Mouse (Mus musculus): Measurements from ENCODE around the gene Sephs2. TPM values are rescaled to one million over a fixed set of nuclear protein-coding genes. Genes with fewer than 3 reads are reported as not detected.

Gene Sephs2
- polyA plus RNA-seq, 1 experiment = 41.4 TPM

DNA sequence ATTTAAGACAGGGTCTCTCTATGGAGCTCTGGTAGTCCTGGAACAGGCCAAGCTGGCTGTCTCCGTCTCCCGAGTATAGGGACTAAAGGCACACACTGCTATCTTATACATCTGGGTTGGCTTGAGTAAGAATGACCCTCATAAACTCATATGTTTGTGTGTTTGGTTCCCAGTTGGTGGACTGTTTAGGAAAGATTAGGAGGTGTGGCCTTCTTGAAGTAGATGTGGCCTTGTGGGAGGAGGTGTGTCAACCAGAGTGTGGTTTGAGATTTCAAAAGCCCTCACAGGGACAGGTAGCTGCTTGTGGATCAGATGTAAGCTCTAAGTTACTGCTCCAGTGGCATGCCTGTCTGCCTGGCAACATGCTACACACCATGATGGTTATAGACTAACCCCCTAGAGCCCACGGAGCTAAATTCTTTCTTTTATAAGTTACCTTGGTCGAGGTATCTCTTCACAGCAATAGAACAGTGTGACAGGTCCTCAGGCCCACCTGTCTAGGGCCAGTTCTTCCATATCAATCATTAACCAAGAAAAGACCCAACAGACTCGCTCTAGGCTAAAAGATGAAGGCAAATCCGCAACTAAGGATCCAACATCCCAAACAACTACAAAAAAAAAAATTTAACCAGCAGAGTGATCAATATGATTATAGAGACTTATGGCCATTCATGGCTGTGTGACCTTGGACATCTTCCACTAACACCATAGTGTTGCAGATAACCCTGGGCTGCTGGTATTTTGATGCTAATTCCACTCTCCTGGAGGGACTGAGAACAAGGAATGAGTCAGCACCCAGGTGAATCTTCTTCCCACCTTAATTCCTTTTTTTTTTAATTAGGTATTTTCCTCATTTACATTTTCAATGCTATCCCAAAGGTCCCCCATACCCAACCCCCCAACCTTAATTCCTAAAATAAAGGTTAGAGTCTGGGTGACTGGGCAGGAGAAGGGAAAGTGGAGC lies 50.1 kb downstream of the Sephs2 start:
- no peak for TF ChIP-seq MYOG (IDR thresholded peaks at IDR 0.05; ENCODE audit: control insufficient read depth, extremely low read depth, insufficient read length)
- TF ChIP-seq MYOD1 (IDR thresholded peaks at IDR 0.05; ENCODE audit: control insufficient read depth, insufficient read length, low read depth) = no peak
- no peak for TF ChIP-seq CEBPB (IDR thresholded peaks at IDR 0.05; ENCODE audit: low read depth)
- no peak for TF ChIP-seq CTCF (IDR thresholded peaks at IDR 0.05; ENCODE audit: control insufficient read depth, insufficient read depth, insufficient read length)
- Histone ChIP-seq H3K79me2 (ENCODE audit: control insufficient read depth, insufficient read depth) (no peaks in the 10 kb centered on the region), H3ac (ENCODE audit: control insufficient read depth, insufficient read length, low read depth) (no peak overlapping the region), H3K4me3 (ENCODE audit: insufficient read depth, poor library complexity, severe bottlenecking) (no peak overlapping the region), H3K27me3 (ENCODE audit: control insufficient read depth, insufficient read depth, insufficient read length) (no peaks in the 10 kb centered on the region), H3K36me3 (ENCODE audit: control insufficient read depth, insufficient read depth) (no peaks in the 10 kb centered on the region), H3K79me3 (ENCODE audit: low read depth) (no peaks in the 10 kb centered on the region)

DNA sequence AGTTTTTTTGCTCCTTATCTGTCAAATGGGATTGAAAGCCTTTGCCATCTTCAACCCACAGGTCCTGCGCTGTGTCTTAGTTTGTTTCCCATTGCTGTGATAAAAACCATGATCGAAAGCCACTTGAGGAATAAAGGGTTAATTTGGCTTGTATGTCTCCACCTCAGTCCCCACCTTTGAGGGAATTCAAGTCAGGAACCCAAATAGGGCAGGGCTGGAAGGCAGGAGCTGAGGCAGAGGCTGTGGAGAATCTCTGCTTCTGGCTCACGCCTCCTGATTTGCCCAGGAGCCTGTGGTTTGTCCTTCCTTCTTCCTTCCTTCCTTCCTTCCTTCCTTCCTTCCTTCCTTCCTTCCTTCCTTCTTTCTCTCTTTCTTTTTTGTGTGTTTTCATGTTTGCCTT lies 50.7 kb downstream of the Sephs2 start:
- H3K79me2 ChIP-seq (ENCODE audit: control insufficient read depth, insufficient read depth) = no peaks in the 10 kb centered on the region
- H3K79me3 ChIP-seq (ENCODE audit: low read depth) = no peaks in the 10 kb centered on the region
- H3K36me3 ChIP-seq (ENCODE audit: control insufficient read depth, insufficient read depth) = no peaks in the 10 kb centered on the region
- H3K27me3 ChIP-seq (ENCODE audit: control insufficient read depth, insufficient read depth, insufficient read length) = no peaks in the 10 kb centered on the region
- TF ChIP-seq FOSL1 (IDR thresholded peaks at IDR 0.05; ENCODE audit: insufficient read depth, low read length, poor library complexity, severe bottlenecking) (no peak), MYOD1 (IDR thresholded peaks at IDR 0.05; ENCODE audit: control insufficient read depth, insufficient read length, low read depth) (no peak), CTCF (IDR thresholded peaks at IDR 0.05; ENCODE audit: control insufficient read depth, insufficient read depth, insufficient read length) (no peak), MYOG (IDR thresholded peaks at IDR 0.05; ENCODE audit: control insufficient read depth, extremely low read depth, insufficient read length) (no peak), USF1 (IDR thresholded peaks at IDR 0.05; ENCODE audit: low read depth) (no peak)
- H3K4me3 ChIP-seq (ENCODE audit: insufficient read depth, poor library complexity, severe bottlenecking) = no peak overlapping the region
- H3ac ChIP-seq (ENCODE audit: control insufficient read depth, insufficient read length, low read depth) = no peak overlapping the region

Other genes with a start within 250 kb of the Sephs2 start
- 141 TPM for gene Maz, start 247.0 kb downstream of the Sephs2 start, polyA plus RNA-seq (2012; fragmentation: generic; extraction: Trizol)
- 75.4 TPM for gene Kif22, start 231.6 kb downstream of the Sephs2 start, polyA plus RNA-seq (2012; fragmentation: generic; extraction: Trizol)
- not detected for gene Zg16, start 186.7 kb downstream of the Sephs2 start, polyA plus RNA-seq (2012; fragmentation: generic; extraction: Trizol)
- gene AI467606, start 182.7 kb downstream of the Sephs2 start, polyA plus RNA-seq (2012; fragmentation: generic; extraction: Trizol) = 34.0 TPM
- not detected for gene Qprt, start 151.8 kb downstream of the Sephs2 start, polyA plus RNA-seq (2012; fragmentation: generic; extraction: Trizol)
- 23.1 TPM for gene Spn, start 136.2 kb downstream of the Sephs2 start, polyA plus RNA-seq (2012; fragmentation: generic; extraction: Trizol)
- 56.2 TPM for gene Cd2bp2, start 78.0 kb downstream of the Sephs2 start, polyA plus RNA-seq (2012; fragmentation: generic; extraction: Trizol)
- gene Tbc1d10b, start 65.6 kb downstream of the Sephs2 start, polyA plus RNA-seq (2012; fragmentation: generic; extraction: Trizol) = 41.4 TPM
- 39.4 TPM for gene Mylpf, start 65.2 kb downstream of the Sephs2 start, polyA plus RNA-seq (2012; fragmentation: generic; extraction: Trizol)
- gene Zfp553, start 41.0 kb downstream of the Sephs2 start, polyA plus RNA-seq (2012; fragmentation: generic; extraction: Trizol) = 16.1 TPM
- 1.7 TPM for gene Sept1, start 40.9 kb downstream of the Sephs2 start, polyA plus RNA-seq (2012; fragmentation: generic; extraction: Trizol)
- gene Zfp771, start 29.8 kb downstream of the Sephs2 start, polyA plus RNA-seq (2012; fragmentation: generic; extraction: Trizol) = 38.0 TPM
- 226 TPM for gene Dctpp1, start 13.3 kb downstream of the Sephs2 start, polyA plus RNA-seq (2012; fragmentation: generic; extraction: Trizol)
- 0.07 TPM for gene Itgal, start 22.2 kb upstream of the Sephs2 start, polyA plus RNA-seq (2012; fragmentation: generic; extraction: Trizol)
- 17.5 TPM for gene Zfp768, start 71.5 kb upstream of the Sephs2 start, polyA plus RNA-seq (2012; fragmentation: generic; extraction: Trizol)
- gene Zfp747, start 102.0 kb upstream of the Sephs2 start, polyA plus RNA-seq (2012; fragmentation: generic; extraction: Trizol) = 5.1 TPM
- 0.32 TPM for gene 9130019O22Rik, start 113.1 kb upstream of the Sephs2 start, polyA plus RNA-seq (2012; fragmentation: generic; extraction: Trizol)
- 2.9 TPM for gene E430018J23Rik, start 119.6 kb upstream of the Sephs2 start, polyA plus RNA-seq (2012; fragmentation: generic; extraction: Trizol)
- gene Zfp764, start 132.8 kb upstream of the Sephs2 start, polyA plus RNA-seq (2012; fragmentation: generic; extraction: Trizol) = 1.9 TPM
- gene Zfp688, start 148.0 kb upstream of the Sephs2 start, polyA plus RNA-seq (2012; fragmentation: generic; extraction: Trizol) = 8.2 TPM
- gene Zfp689, start 175.1 kb upstream of the Sephs2 start, polyA plus RNA-seq (2012; fragmentation: generic; extraction: Trizol) = 3.7 TPM
- 28.6 TPM for gene Prr14, start 185.6 kb upstream of the Sephs2 start, polyA plus RNA-seq (2012; fragmentation: generic; extraction: Trizol)
- 20.9 TPM for gene Fbrs, start 205.1 kb upstream of the Sephs2 start, polyA plus RNA-seq (2012; fragmentation: generic; extraction: Trizol)
- 24.1 TPM for gene Srcap, start 237.9 kb upstream of the Sephs2 start, polyA plus RNA-seq (2012; fragmentation: generic; extraction: Trizol)
- gene Gm42715, start 245.5 kb upstream of the Sephs2 start, polyA plus RNA-seq (2012; fragmentation: generic; extraction: Trizol) = 14.9 TPM

All from C2C12 (cell line).